Mouse (Mus musculus) gonadal fat pad, adult 2 months (tissue): Measurements from ENCODE around the gene Prkcg. TPM values are rescaled to one million over a fixed set of nuclear protein-coding genes. Genes with fewer than 3 reads are reported as not detected.

Source experiments
- DNase-seq: peaks from one replicate; pipeline ENCODE4 v3.0.0-alpha.2; 2012; ENCODE audit warnings: low read depth
- polyA plus RNA-seq: library from polyadenylated mRNA; depleted of rRNA; stranded (reverse); fragments of >200 nt; gene quantifications from 2 replicates; pipeline ENCODE4 v1.2.3, GENCODE M21; 2012; rRNA removed

Gene Prkcg
- polyA plus RNA-seq, 1 experiment: 4.8 TPM

DNA sequence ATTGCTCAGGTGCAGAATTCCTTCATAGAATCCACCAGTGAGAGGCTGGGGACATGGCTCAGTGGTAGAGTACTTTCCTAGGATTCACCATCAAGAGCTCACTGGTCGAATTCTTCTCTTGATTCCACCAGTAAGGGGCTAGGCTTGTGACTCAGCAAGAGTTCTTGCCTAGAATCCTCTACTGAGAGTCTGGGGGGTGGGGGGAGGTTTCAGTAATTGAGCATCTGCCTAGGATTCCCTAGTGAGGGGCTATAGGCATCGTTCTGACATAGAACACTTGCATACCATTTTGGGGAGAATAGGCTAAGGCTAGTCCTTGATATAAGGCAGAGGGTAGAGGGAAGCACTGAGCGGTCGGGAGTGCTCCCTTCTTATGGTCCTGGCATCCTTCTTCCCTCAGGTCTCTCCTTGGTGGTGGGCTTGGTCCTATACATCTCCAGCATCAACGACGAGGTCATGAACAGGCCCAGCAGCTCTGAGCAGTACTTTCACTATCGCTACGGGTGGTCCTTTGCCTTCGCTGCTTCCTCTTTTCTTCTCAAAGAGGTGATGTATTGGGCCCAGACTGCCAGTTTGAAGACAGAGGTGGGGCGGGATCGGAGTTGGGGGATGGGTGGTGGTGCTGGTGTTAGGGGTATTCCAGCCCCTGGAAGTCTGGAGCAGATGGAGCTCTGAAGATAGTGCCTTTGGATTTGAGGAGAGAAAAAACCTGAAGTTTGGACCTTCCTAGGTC, 76.7 kb downstream of the Prkcg start:
- no peak for DNase-seq

DNA sequence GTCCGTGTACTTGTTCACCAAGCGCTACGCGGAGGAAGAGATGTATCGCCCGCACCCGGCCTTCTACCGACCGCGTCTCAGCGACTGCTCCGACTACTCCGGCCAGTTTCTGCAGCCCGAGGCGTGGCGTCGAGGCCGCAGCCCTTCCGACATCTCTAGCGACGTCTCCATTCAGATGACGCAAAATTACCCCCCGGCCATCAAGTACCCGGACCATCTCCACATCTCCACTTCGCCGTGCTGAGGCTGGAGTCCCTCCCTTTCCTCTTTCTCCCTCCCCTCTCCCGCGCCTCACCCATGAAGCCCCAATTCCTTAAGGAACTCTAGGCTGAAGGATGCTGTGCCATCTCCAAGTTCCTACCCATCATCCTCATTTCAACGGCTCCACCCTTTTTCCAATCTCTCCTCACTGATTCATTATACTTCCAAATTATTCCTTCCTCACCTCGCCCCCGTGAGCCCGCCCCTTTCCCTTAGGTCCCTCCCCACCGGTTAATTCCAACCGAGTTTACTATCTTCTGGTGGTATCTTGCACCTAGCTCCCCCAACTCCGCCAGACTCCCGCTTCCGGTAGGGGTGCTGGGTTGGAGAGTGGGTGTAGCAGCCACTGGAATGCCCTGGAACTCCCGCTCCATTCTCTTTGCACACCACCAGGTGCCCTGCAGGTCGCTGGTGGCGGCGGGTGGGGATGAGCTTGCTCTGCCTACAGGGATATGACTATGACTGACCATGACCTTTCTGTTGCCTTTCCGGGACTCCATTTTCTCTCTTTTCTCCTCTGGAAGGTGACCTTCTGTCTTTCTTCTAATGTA, 77.9 kb downstream of the Prkcg start:
- no peak for DNase-seq

DNA sequence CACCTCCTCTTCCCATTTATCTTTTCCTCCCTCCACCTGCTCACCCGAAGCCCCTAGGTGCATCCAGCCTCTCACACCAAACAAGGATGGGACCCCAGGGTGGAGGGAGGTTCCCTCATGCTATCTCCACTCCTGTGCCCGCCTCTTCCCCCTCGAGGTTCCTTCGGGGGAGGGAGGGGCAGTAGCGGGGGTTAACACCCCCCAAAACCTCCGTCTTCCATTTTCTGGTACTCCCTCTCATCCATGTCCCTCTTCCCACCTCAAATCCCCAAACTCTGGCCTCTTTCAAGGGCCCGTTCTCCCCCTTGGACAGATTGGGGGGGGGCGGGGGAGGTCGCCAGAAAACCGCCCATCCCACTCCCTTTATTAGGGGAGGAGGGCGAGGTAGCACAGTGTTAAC, 78.6 kb downstream of the Prkcg start:
- DNase-seq: no peak

DNA sequence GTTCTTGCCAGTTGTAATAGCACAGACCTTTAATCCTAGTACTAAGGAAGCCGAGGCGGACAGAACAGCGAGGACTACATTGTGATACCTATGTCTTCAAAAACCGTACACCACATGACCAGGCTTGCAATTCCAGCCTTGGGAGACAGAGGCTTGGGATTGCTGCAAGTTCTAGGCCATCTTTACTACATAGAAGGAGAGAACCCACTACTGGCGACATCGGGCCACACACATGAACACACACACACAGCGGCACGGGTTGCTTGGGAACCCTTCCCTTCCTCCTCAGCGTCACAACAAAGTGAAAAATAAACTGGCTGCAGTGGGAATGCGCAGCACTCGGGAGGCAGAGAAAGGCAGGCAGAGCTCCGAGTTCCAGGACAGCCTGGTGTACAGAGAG, 79.3 kb downstream of the Prkcg start:
- no peak for DNase-seq

DNA sequence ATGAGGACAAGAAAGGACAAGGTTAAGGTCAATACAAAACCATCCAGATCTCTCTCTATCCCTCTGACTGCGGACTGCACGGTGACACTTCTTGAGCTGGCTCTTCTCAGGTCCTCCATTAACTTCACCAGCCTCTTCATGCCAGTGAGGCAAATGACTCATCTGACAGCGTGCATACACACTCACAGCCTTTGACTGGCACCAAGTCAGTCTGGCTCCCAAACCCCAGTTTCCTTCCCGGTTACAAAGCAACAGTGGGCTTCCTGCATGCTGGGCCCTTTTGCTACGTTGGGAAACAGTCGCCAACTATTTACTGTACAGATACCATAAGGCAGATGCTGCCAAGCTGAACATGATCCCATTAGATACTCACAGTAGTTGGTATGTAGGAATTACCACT, 80.2 kb downstream of the Prkcg start:
- no peak for DNase-seq

DNA sequence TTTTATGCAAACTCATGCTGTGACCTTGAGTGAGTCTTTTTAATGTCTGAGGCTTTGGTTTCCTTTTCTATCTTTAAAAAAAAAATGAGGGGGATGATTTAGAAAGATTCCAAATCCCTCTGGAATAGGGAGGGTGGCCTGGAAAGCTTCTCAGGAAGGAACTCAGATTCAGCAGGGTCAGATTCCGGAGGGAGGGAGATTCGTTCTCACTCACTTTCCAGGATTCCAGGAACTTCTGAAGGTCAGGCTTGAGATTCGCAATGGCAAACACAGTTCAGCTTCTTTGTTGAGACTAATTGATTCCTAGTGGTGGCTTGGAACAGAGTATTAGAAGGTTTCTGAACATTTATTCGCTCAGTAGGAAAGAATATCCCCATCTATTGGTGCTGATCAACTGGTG, 81.4 kb downstream of the Prkcg start:
- DNase-seq: no peak

DNA sequence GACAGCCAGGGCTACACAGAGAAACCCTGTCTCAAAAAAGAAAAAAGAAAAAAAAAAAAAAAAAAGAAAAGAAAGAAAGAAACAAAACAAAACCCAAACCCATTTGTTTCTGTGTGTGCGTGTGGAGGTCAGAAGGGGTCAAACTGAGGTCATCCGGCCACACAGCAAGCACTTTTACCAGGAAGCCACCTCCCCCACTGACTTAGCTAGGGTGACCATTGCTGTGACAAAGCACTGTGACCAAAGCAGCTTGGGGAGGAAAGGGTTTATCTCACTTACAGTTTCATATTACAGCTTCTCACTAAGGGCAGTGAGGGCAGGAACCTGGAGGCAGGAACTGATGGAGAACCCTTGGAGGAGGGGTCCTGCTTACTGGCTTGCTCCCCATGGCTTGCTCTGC, 83.4 kb downstream of the Prkcg start:
- no peak for DNase-seq

DNA sequence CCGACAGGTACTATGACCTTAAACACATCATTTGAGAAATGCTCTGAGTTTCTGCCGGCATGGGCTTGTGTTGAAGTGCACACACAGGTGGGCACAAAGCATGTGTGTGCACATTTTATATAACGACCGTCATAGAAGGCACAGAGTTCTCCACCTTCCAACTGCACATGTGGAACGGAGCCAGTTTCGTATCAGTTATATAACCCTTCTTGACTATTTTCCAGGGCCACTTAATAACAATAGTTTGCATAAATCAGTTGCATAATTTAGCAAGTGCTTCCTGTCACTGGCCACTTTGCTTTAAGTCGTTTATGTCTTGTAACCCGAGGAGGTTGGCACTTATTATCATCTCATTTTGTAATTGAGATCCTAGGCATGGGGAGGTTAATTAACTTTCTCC, 84.8 kb downstream of the Prkcg start:
- DNase-seq: no peak

DNA sequence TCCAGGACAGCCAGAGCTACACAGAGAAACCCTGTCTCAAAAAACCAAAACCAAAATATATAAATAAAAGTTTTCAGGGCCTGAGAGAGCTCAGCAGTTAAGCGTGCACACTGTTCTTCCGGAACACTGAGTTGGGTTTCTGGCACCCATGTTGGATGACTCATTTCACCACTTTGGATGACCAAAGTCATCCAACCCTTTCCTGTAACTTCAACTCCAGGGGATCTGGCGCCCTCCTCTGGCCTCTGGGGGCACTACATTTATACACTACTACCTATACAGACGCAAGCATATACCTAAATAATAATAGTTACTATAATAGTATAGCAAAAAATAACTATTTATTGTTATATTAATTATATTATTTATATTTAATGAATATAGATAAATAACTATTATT, 87.9 kb downstream of the Prkcg start:
- no peak for DNase-seq

Other genes with a start within 250 kb of the Prkcg start
- gene AU018091, start 120.0 kb upstream of the Prkcg start, polyA plus RNA-seq: 0.03 TPM in 1 of 2 replicates, not detected in the other
- gene Nlrp12, start 39.4 kb upstream of the Prkcg start, polyA plus RNA-seq: 0.01 TPM in 1 of 2 replicates, not detected in the other
- 213 and 292 TPM in 2 replicates for gene Myadm, start 99 bp upstream of the Prkcg start, polyA plus RNA-seq
- gene Cacng7, start 43.8 kb downstream of the Prkcg start, polyA plus RNA-seq: 8.5 and 11.4 TPM in 2 replicates
- 0.11 and 0.12 TPM in 2 replicates for gene Cacng8, start 101.5 kb downstream of the Prkcg start, polyA plus RNA-seq
- not detected in 2 replicates for gene Cacng6, start 135.0 kb downstream of the Prkcg start, polyA plus RNA-seq
- 0.26 TPM in 1 of 2 replicates, not detected in the other for gene Tarm1, start 213.4 kb downstream of the Prkcg start, polyA plus RNA-seq